Mouse (Mus musculus) stomach, postnatal 0 days (tissue): ENCODE measurements around the gene Tef.

ENCODE experiments used
- CTCF ChIP-seq: IDR thresholded peaks from 2 replicates; pipeline ENCODE4 v1.5.1; 2016; ENCODE audit warnings: antibody characterized with exemption, low read depth, mild to moderate bottlenecking, moderate library complexity
- EP300 ChIP-seq: optimal IDR thresholded peaks from 2 replicates; pipeline ENCODE3; 2016; ENCODE audit warnings: antibody characterized with exemption

- TF ChIP-seq CTCF: no peak
- no peak for TF ChIP-seq EP300
These were observed 42.9 kb downstream of the Tef start for GRCm38 (mm10) chr15:81845033-81845625.
